Mouse (Mus musculus): ENCODE results near the gene Bmpr2.

DNA sequence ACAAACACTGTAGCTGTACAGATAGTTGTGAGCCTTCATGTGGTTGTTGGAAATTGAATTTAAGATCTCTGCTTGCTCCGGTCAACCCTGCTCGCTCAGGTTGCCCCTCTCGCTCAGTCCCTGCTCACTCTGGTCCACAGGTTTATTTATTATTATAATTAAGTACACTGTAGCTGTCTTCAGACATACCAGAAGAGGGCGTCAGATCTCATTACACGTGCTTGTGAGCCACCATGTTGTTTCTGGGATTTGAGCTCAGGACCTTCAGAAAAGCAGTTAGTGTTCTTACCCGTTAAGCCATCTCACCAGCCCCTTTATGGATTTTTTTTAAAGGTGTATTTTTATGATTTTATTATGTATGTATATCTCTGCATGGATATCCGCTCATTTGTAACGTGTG, 129.6 kb downstream of the Bmpr2 start:
- TF ChIP-seq CTCF (IDR thresholded peaks at IDR 0.05; ENCODE audit: control insufficient read depth, insufficient read depth, low read length) (no peak), POLR2A (IDR thresholded peaks at IDR 0.05; ENCODE audit: borderline replicate concordance, control insufficient read depth, low read depth, low read length) (no peak)
